Mouse (Mus musculus) heart, adult 2 months (tissue): Measurements from ENCODE around the gene Tac4.

Experiments
- CTCF ChIP-seq: fragments of 200-600 bp; IDR thresholded peaks from 2 replicates; pipeline ENCODE4 v1.8.1; 2022; ENCODE audit warnings: antibody characterized with exemption, mild to moderate bottlenecking, moderate library complexity
- POLR2A ChIP-seq: fragments of 200-500 bp; IDR thresholded peaks from 2 replicates; pipeline ENCODE4 v1.6.1; 2011; ENCODE audit warnings: mild to moderate bottlenecking, low read depth, low read length, control low read depth; ENCODE audit not compliant: insufficient read depth

DNA sequence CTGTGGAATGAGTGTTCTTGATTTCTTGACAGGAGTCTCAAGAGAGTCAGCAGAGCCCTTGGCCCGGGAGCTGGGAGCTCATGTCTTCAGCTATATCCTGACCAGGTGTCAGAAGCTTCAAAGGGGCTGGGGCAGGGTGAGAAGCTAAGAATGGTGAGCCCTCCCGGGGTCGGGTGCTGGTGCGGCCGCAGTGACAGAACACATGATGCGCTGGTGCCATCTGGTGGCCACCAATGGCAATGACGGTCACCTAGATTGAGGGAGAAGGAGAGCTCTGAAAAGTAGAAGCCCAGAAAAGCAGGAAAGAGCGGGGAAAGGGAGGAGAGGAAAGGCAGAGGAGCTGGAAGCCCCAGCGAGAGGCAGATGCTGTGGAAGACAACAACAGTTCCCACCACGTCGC, 10.0 kb upstream of the Tac4 start:
- TF ChIP-seq POLR2A: no peak
- TF ChIP-seq CTCF: peak; percentile 97
